Mouse (Mus musculus): ENCODE results near the gene Stard10. TPM values are rescaled to one million over a fixed set of nuclear protein-coding genes. Genes with fewer than 3 reads are reported as not detected.
A peak's percentile ranks its signal among the peaks of the same experiment; 100 is the strongest.

The Stard10 gene
- polyA plus RNA-seq, 2 experiments from 2014 or later = 0.76 to 4.8 TPM

- peak; percentile 22 for ATAC-seq
Measured at GRCm38 (mm10) chr7:101374155-101374554, 57.3 kb downstream of the Stard10 start.

GRCm38 (mm10) chr7:101376701-101377340, 59.9 kb downstream of the Stard10 start:
- no peak for ATAC-seq

GRCm38 (mm10) chr7:101377741-101378262, 60.9 kb downstream of the Stard10 start:
- peak; percentile 91 for ATAC-seq

GRCm38 (mm10) chr7:101378285-101378684, 61.4 kb downstream of the Stard10 start:
- ATAC-seq = no peak

- no peak for ATAC-seq
Measured at GRCm38 (mm10) chr7:101378796-101379465, 62.0 kb downstream of the Stard10 start.

GRCm38 (mm10) chr7:101379732-101380131, 62.8 kb downstream of the Stard10 start:
- ATAC-seq = no peak

GRCm38 (mm10) chr7:101381512-101381911, 64.6 kb downstream of the Stard10 start:
- ATAC-seq = no peak

- no peak for ATAC-seq
Measured at GRCm38 (mm10) chr7:101382378-101382777, 65.5 kb downstream of the Stard10 start.

GRCm38 (mm10) chr7:101383756-101384155, 66.9 kb downstream of the Stard10 start:
- ATAC-seq = no peak

GRCm38 (mm10) chr7:101384931-101385330, 68.0 kb downstream of the Stard10 start:
- ATAC-seq = no peak

GRCm38 (mm10) chr7:101385331-101385733, 68.4 kb downstream of the Stard10 start:
- no peak for ATAC-seq

- no peak for ATAC-seq
Measured at GRCm38 (mm10) chr7:101385866-101386452, 69.1 kb downstream of the Stard10 start.

GRCm38 (mm10) chr7:101389256-101389655, 72.4 kb downstream of the Stard10 start:
- no peak for ATAC-seq

GRCm38 (mm10) chr7:101391909-101392479, 75.1 kb downstream of the Stard10 start:
- no peak for ATAC-seq

GRCm38 (mm10) chr7:101393015-101393414, 76.1 kb downstream of the Stard10 start:
- no peak for ATAC-seq

GRCm38 (mm10) chr7:101393694-101394504, 77.0 kb downstream of the Stard10 start:
- no peak for ATAC-seq

- ATAC-seq = no peak
Measured at GRCm38 (mm10) chr7:101394569-101394968, 77.7 kb downstream of the Stard10 start.

- ATAC-seq = no peak
Measured at GRCm38 (mm10) chr7:101395471-101395870, 78.6 kb downstream of the Stard10 start.
